Mouse (Mus musculus): ENCODE results near the gene Dusp9.

- no peak for TF ChIP-seq CTCF (IDR thresholded peaks at IDR 0.05; ENCODE audit: extremely low read depth, insufficient read length, insufficient replicate concordance, low read depth, low read length)
- no peak for TF ChIP-seq POLR2A (IDR thresholded peaks at IDR 0.05; ENCODE audit: low read depth, low read length)
Observed at GRCm38 (mm10) chrX:73653392-73653791, 14.2 kb downstream of the Dusp9 start.
